Mouse (Mus musculus) kidney, postnatal 0 days (tissue): ENCODE measurements around the gene Rasgef1b. TPM values are rescaled to one million over a fixed set of nuclear protein-coding genes. Genes with fewer than 3 reads are reported as not detected.

Source experiments
- ATAC-seq: fragments of 200-750 bp; cut with Nextera tagmentation; replicated peaks from 2 replicates; pipeline ENCODE4 v1.8.0; 2017; ENCODE audit warnings: low read depth, moderate number of reproducible peaks, moderate TSS enrichment, moderate library complexity; ENCODE audit not compliant: low FRiP score
- DNase-seq: peaks from one replicate; pipeline ENCODE4 v3.0.0-alpha.2; 2016; ENCODE audit warnings: low spot score
- H3K27ac ChIP-seq: fragments of 300-500 bp; sonication (generic); 2 replicates; pipeline ENCODE4 v1.5.1; 2014; ENCODE audit warnings: mild to moderate bottlenecking
- H3K27me3 ChIP-seq: fragments of 300-500 bp; sonication (generic); 2 replicates; pipeline ENCODE4 v1.6.1; 2014; ENCODE audit warnings: low read length, mixed read lengths; ENCODE audit not compliant: insufficient read depth
- H3K36me3 ChIP-seq: fragments of 300-500 bp; sonication (generic); 2 replicates; pipeline ENCODE4 v1.6.1; 2014; ENCODE audit warnings: low read length, mixed read lengths; ENCODE audit not compliant: insufficient read depth
- H3K4me1 ChIP-seq: fragments of 300-500 bp; sonication (generic); replicated peaks from 2 replicates; pipeline ENCODE4 v1.6.1; 2014; ENCODE audit warnings: antibody characterized with exemption, low read length, mixed read lengths; ENCODE audit not compliant: insufficient read depth
- H3K4me2 ChIP-seq: fragments of 300-500 bp; sonication (generic); 2 replicates; pipeline ENCODE4 v1.6.1; 2014; ENCODE audit warnings: mild to moderate bottlenecking, low read length, moderate library complexity, mixed read lengths
- H3K4me3 ChIP-seq: fragments of 300-500 bp; sonication (generic); replicated peaks from 2 replicates; pipeline ENCODE4 v1.5.1; 2014; ENCODE audit warnings: low read depth, low read length
- H3K9ac ChIP-seq: fragments of 300-500 bp; sonication (generic); 2 replicates; pipeline ENCODE4 v1.6.1; 2014; ENCODE audit warnings: low read depth, low read length
- H3K9me3 ChIP-seq: fragments of 300-500 bp; sonication (generic); replicated peaks from 2 replicates; pipeline ENCODE4 v1.6.1; 2016; ENCODE audit warnings: low read length, inconsistent platforms, mixed read lengths
- CTCF ChIP-seq: IDR thresholded peaks from 2 replicates; pipeline ENCODE4 v1.5.1; 2016; ENCODE audit warnings: antibody characterized with exemption, low read depth, mild to moderate bottlenecking, moderate library complexity
- WGBS: fragments of 180-500 bp; shearing (Covaris S2); extraction: QIAGEN DNeasy Blood & Tissue Kit; methylation state at CpG from one replicate; pipeline ENCODE4 v1.1.7; 2014; 5-methylcytosine and 5-hydroxymethylcytosine counted together
- polyA plus RNA-seq: library from polyadenylated mRNA; unstranded; fragments of >200 nt; fragmentation: Nextera tagmentation; extraction: Ambion mirVana; gene quantifications from 2 replicates; pipeline ENCODE4 v1.2.1, GENCODE M21; 2015

The Rasgef1b gene
- polyA plus RNA-seq, 1 experiment from 2014 or later = 7.3 TPM

- no peak for DNase-seq
- H3K27me3 ChIP-seq = no peaks in the 10 kb centered on the region
- no peaks in the 10 kb centered on the region for H3K4me1 ChIP-seq
- TF ChIP-seq CTCF = no peak
- 87% methylated on average over 5 of the region's 5 CpGs for WGBS
- H3K4me2 ChIP-seq = no peak overlapping the region
- no peak overlapping the region for H3K9ac ChIP-seq
- no peak overlapping the region for H3K4me3 ChIP-seq
- no peak overlapping the region for H3K27ac ChIP-seq
- no peak for ATAC-seq
- H3K36me3 ChIP-seq = no peaks in the 10 kb centered on the region
- H3K9me3 ChIP-seq = no peaks in the 10 kb centered on the region
These were observed 108.1 kb downstream of the Rasgef1b start for GRCm38 (mm10) chr5:99620771-99621170.

- ATAC-seq = no peak
These were observed 111.5 kb downstream of the Rasgef1b start for GRCm38 (mm10) chr5:99617271-99617800.

GRCm38 (mm10) chr5:99613321-99614118 is 115.3 kb downstream of the Rasgef1b start:
- no peaks in the 10 kb centered on the region; the same call in 1 of the 2 replicates for H3K4me1 ChIP-seq
- no peaks in the 10 kb centered on the region for H3K9me3 ChIP-seq
- WGBS = 2% methylated on average over 24 of the region's 24 CpGs
- no peak overlapping the region for H3K4me3 ChIP-seq
- no peaks in the 10 kb centered on the region for H3K36me3 ChIP-seq
- ATAC-seq = no peak
- H3K27me3 ChIP-seq = no peaks in the 10 kb centered on the region
- peak; percentile 56 for DNase-seq
- peak overlapping the region; percentile 42 for H3K4me2 ChIP-seq
- no peak for TF ChIP-seq CTCF
- no peak overlapping the region for H3K9ac ChIP-seq
- no peak overlapping the region for H3K27ac ChIP-seq

More at GRCm38 (mm10) chr5:99617271-99617800, 111.5 kb downstream of the Rasgef1b start:
- H3K4me1 ChIP-seq = no peaks in the 10 kb centered on the region; the same call in 1 of the 2 replicates
- H3K27ac ChIP-seq = no peak overlapping the region
- H3K4me2 ChIP-seq = no peak overlapping the region
- no peak overlapping the region for H3K4me3 ChIP-seq
- 30% methylated on average over 5 of the region's 5 CpGs for WGBS
- H3K9me3 ChIP-seq = no peaks in the 10 kb centered on the region
- no peaks in the 10 kb centered on the region for H3K27me3 ChIP-seq
- H3K36me3 ChIP-seq = no peaks in the 10 kb centered on the region
- no peak overlapping the region for H3K9ac ChIP-seq
- no peak for TF ChIP-seq CTCF
- DNase-seq = no peak

- Histone ChIP-seq H3K9ac (no peak overlapping the region), H3K9me3 (no peaks in the 10 kb centered on the region), H3K27ac (no peak overlapping the region), H3K4me3 (no peak overlapping the region), H3K4me2 (no peak overlapping the region), H3K4me1 (no peaks in the 10 kb centered on the region), H3K27me3 (no peaks in the 10 kb centered on the region), H3K36me3 (no peaks in the 10 kb centered on the region)
- TF ChIP-seq CTCF = no peak
- DNase-seq = no peak
- ATAC-seq = no peak
- 67% methylated on average over 5 of the region's 5 CpGs for WGBS
These were observed 121.3 kb downstream of the Rasgef1b start for GRCm38 (mm10) chr5:99607602-99608001.

- H3K27me3 ChIP-seq = no peaks in the 10 kb centered on the region
- H3K36me3 ChIP-seq = no peaks in the 10 kb centered on the region
- ATAC-seq (no peak), DNase-seq (no peak)
- 0 out of 2 replicates have a peak, but pooled peaks cover 5% of the 10 kb centered on the region for H3K4me1 ChIP-seq
- no peak overlapping the region for H3K9ac ChIP-seq
- H3K4me2 ChIP-seq = no peak overlapping the region
- 83% methylated on average over 15 of the region's 15 CpGs for WGBS
- no peak overlapping the region for H3K27ac ChIP-seq
- H3K4me3 ChIP-seq = no peak overlapping the region
- TF ChIP-seq CTCF = no peak
- H3K9me3 ChIP-seq = no peaks in the 10 kb centered on the region
These were observed 122.6 kb downstream of the Rasgef1b start for GRCm38 (mm10) chr5:99606164-99606858.

GRCm38 (mm10) chr5:99602244-99603023 is 126.4 kb downstream of the Rasgef1b start:
- no peak for ATAC-seq
- TF ChIP-seq CTCF = no peak
- Histone ChIP-seq H3K36me3 (no peaks in the 10 kb centered on the region), H3K9me3 (no peaks in the 10 kb centered on the region), H3K27ac (no peak overlapping the region), H3K4me3 (no peak overlapping the region), H3K4me2 (no peak overlapping the region), H3K9ac (no peak overlapping the region), H3K4me1 (0 out of 2 replicates have a peak, but pooled peaks cover 5% of the 10 kb centered on the region), H3K27me3 (no peaks in the 10 kb centered on the region)
- peak; percentile 16 for DNase-seq
- 46% methylated on average over 10 of the region's 10 CpGs for WGBS
